Mouse (Mus musculus) MEL (cell line): ENCODE data around the gene Imp4. TPM values are rescaled to one million over a fixed set of nuclear protein-coding genes. Genes with fewer than 3 reads are reported as not detected.

Source experiments
- DNase-seq: peaks from one replicate; pipeline ENCODE4 v3.0.0; 2011; ENCODE audit warnings: low read depth, low spot score
- H3K27ac ChIP-seq: 2 replicates; pipeline ENCODE4 v1.5.1; 2012; ENCODE audit warnings: low read depth, mild to moderate bottlenecking, control low read depth, low read length, moderate library complexity; ENCODE audit not compliant: control insufficient read depth
- H3K27me3 ChIP-seq, 2 experiments: fragments of 150-350 bp in 1 of 2; sonication (generic) in 1 of 2; 2 replicates each; pipeline ENCODE4 v1.6.1; 2012; ENCODE audit warnings: low read length in 2 of 2, mild to moderate bottlenecking in 2 of 2, improper control_type of control experiment in 1 of 2, moderate library complexity in 1 of 2; ENCODE audit not compliant: insufficient read depth in 2 of 2, control insufficient read depth in 1 of 2
- H3K36me3 ChIP-seq, 2 experiments: 2 replicates each; pipeline ENCODE4 v1.6.1; 2012 to 2014; ENCODE audit warnings: low read length in 2 of 2, improper control_type of control experiment in 1 of 2, inconsistent platforms in 1 of 2, mild to moderate bottlenecking in 1 of 2; ENCODE audit not compliant: insufficient read depth in 2 of 2, control insufficient read depth in 1 of 2
- H3K4me1 ChIP-seq, 2 experiments: fragments of 150-350 bp in 1 of 2; sonication (generic) in 1 of 2; 2 replicates each; pipeline ENCODE4 v1.6.1; 2012; ENCODE audit warnings: low read length in 2 of 2, improper control_type of control experiment in 1 of 2, mild to moderate bottlenecking in 1 of 2; ENCODE audit not compliant: insufficient read depth in 2 of 2, control insufficient read depth in 1 of 2
- H3K4me3 ChIP-seq, 2 experiments: fragments of 150-350 bp in 1 of 2; sonication (generic) in 1 of 2; 2 replicates each; pipeline ENCODE4 v1.5.1; 2012; ENCODE audit warnings: low read depth in 2 of 2, low read length in 2 of 2, mild to moderate bottlenecking in 2 of 2, moderate library complexity in 2 of 2, control low read depth in 1 of 2, improper control_type of control experiment in 1 of 2; ENCODE audit not compliant: control insufficient read depth in 1 of 2, insufficient read depth in 1 of 2
- H3K79me2 ChIP-seq: 2 replicates; pipeline ENCODE4 v1.6.1; 2012; ENCODE audit warnings: mild to moderate bottlenecking, low read length, moderate library complexity; ENCODE audit not compliant: control insufficient read depth, poor library complexity, insufficient read depth
- H3K9ac ChIP-seq: 2 replicates; pipeline ENCODE4 v1.6.1; 2012; ENCODE audit warnings: low read depth, mild to moderate bottlenecking, control low read depth, low read length, moderate library complexity; ENCODE audit not compliant: control insufficient read depth, poor library complexity, severe bottlenecking
- H3K9me3 ChIP-seq: fragments of 150-350 bp; sonication (generic); replicated peaks from 2 replicates; pipeline ENCODE4 v1.6.1; 2012; ENCODE audit warnings: mild to moderate bottlenecking, low read length, improper control_type of control experiment, moderate library complexity; ENCODE audit not compliant: insufficient read depth
- CHD1 ChIP-seq: IDR thresholded peaks from 2 replicates; pipeline ENCODE4 v1.6.1; 2012; ENCODE audit warnings: low read depth, mild to moderate bottlenecking, inconsistent platforms, low read length, improper control_type of control experiment
- ELF1 ChIP-seq: IDR thresholded peaks from 2 replicates; pipeline ENCODE4 v1.6.1; 2014; ENCODE audit warnings: low read depth, mild to moderate bottlenecking, inconsistent platforms, low read length, improper control_type of control experiment, moderate library complexity
- EP300 ChIP-seq, 2 experiments: IDR thresholded peaks; 2 replicates each; pipeline ENCODE4 v1.6.1; 2011; ENCODE audit warnings: improper control_type of control experiment in 2 of 2, low read length in 2 of 2, low read depth in 1 of 2, mild to moderate bottlenecking in 1 of 2
- ETS1 ChIP-seq: IDR thresholded peaks from 2 replicates; pipeline ENCODE4 v1.6.1; 2012; ENCODE audit warnings: low read depth, mild to moderate bottlenecking, inconsistent platforms, low read length, improper control_type of control experiment, moderate library complexity
- GABPA ChIP-seq: IDR thresholded peaks from 2 replicates; pipeline ENCODE4 v1.6.1; 2012; ENCODE audit warnings: low read depth, mild to moderate bottlenecking, inconsistent platforms, low read length, improper control_type of control experiment, moderate library complexity
- GATA1 ChIP-seq: IDR thresholded peaks from 2 replicates; pipeline ENCODE4 v1.6.1; 2011; ENCODE audit warnings: low read depth, low read length, improper control_type of control experiment
- JUND ChIP-seq: IDR thresholded peaks from 2 replicates; pipeline ENCODE4 v1.6.1; 2011; ENCODE audit warnings: low read depth, mild to moderate bottlenecking, improper control_type of control experiment, low read length
- MAX ChIP-seq: IDR thresholded peaks from 2 replicates; pipeline ENCODE4 v1.6.1; 2011; ENCODE audit warnings: low read length, improper control_type of control experiment
- MXI1 ChIP-seq: IDR thresholded peaks from 2 replicates; pipeline ENCODE4 v1.6.1; 2011; ENCODE audit warnings: mild to moderate bottlenecking, low read depth, low read length, improper control_type of control experiment
- POLR2A ChIP-seq, 2 experiments: IDR thresholded peaks; 2 replicates each; pipeline ENCODE4 v1.6.1; 2011 to 2012; ENCODE audit warnings: low read length in 2 of 2, mild to moderate bottlenecking in 2 of 2, control low read depth in 1 of 2, improper control_type of control experiment in 1 of 2, low read depth in 1 of 2, moderate library complexity in 1 of 2; ENCODE audit not compliant: control insufficient read depth in 1 of 2, insufficient read depth in 1 of 2, poor library complexity in 1 of 2
- POLR2AphosphoS2 ChIP-seq: IDR thresholded peaks from 2 replicates; pipeline ENCODE4 v1.6.1; 2011; ENCODE audit warnings: low read length, improper control_type of control experiment
- POLR2AphosphoS5 ChIP-seq: IDR thresholded peaks from 2 replicates; pipeline ENCODE4 v1.6.1; 2012; ENCODE audit warnings: low read depth, borderline replicate concordance, mild to moderate bottlenecking, inconsistent platforms, low read length, moderate library complexity, mixed read lengths
- SIN3A ChIP-seq: IDR thresholded peaks from 2 replicates; pipeline ENCODE4 v1.6.1; 2012; ENCODE audit warnings: low read length, improper control_type of control experiment, inconsistent platforms
- SMC3 ChIP-seq: IDR thresholded peaks from 2 replicates; pipeline ENCODE4 v1.6.1; 2011; ENCODE audit warnings: low read depth, low read length, improper control_type of control experiment
- TAL1 ChIP-seq: IDR thresholded peaks from 2 replicates; pipeline ENCODE4 v1.6.1; 2012; ENCODE audit warnings: mild to moderate bottlenecking, inconsistent platforms, low read length, moderate library complexity, mixed read lengths
- USF2 ChIP-seq, 2 experiments: IDR thresholded peaks; 2 replicates each; pipeline ENCODE4 v1.6.1; 2011 to 2012; ENCODE audit warnings: improper control_type of control experiment in 2 of 2, low read length in 2 of 2, borderline replicate concordance in 1 of 2, inconsistent platforms in 1 of 2, low read depth in 1 of 2, mild to moderate bottlenecking in 1 of 2; ENCODE audit not compliant: insufficient read depth in 1 of 2
- ZKSCAN1 ChIP-seq: IDR thresholded peaks from 2 replicates; pipeline ENCODE4 v1.6.1; 2012; ENCODE audit warnings: low read depth, mild to moderate bottlenecking, inconsistent platforms, low read length, improper control_type of control experiment, moderate library complexity
- polyA plus RNA-seq, 2 experiments: library from polyadenylated mRNA; stranded (reverse) in 1 of 2; unstranded in 1 of 2; fragments of >175 nt in 1 of 2; fragments of >200 nt in 1 of 2; gene quantifications; 2 replicates each; pipeline versions ENCODE4 v1.2.1 to v1.2.4; 2012; ENCODE audit warnings: low replicate concordance in 2 of 2, low read depth in 1 of 2; ENCODE audit not compliant: insufficient read length in 2 of 2, insufficient read depth in 1 of 2, missing spikeins in 1 of 2
- total RNA-seq: library from RNA; depleted of rRNA; stranded (reverse); fragments of 300-350 nt; gene quantifications from 2 replicates; pipeline ENCODE4 v1.2.3, GENCODE M21; 2012

Gene Imp4
- total and polyA plus RNA-seq, 3 experiments = 57.8 to 204 (median 125) TPM

GRCm38 (mm10) chr1:34399182-34399953 is 40.3 kb upstream of the Imp4 start:
- no peaks in the 10 kb centered on the region for H3K27me3 ChIP-seq
- H3K9me3 ChIP-seq = no peaks in the 10 kb centered on the region
- no peaks in the 10 kb centered on the region for H3K36me3 ChIP-seq
- no peak for DNase-seq
- H3K4me3 ChIP-seq = no peak overlapping the region
- H3K79me2 ChIP-seq = no peaks in the 10 kb centered on the region
- no peaks in the 10 kb centered on the region for H3K4me1 ChIP-seq
- TF ChIP-seq POLR2AphosphoS5 (no peak), CHD1 (no peak), MAX (no peak), POLR2A (IDR thresholded peaks at IDR 0.05; ENCODE audit: control insufficient read depth in 1 of 2, insufficient read depth in 1 of 2, low read depth in 1 of 2, low read length in 2 of 2, poor library complexity in 1 of 2) (no peak), EP300 (IDR thresholded peaks at IDR 0.05; ENCODE audit: low read depth in 1 of 2, low read length in 2 of 2) (no peak), ETS1 (no peak)
- TF ChIP-seq, all 39 proteins: peak for 0
- H3K9ac ChIP-seq = no peak overlapping the region
- H3K27ac ChIP-seq = no peak overlapping the region

GRCm38 (mm10) chr1:34428466-34428865 is 11.2 kb upstream of the Imp4 start:
- DNase-seq = no peak
- Histone ChIP-seq H3K9ac (no peak overlapping the region), H3K9me3 (no peaks in the 10 kb centered on the region), H3K27me3 (peaks cover 0 to 2% of the 10 kb centered on the region in 2 experiments; a peak in 1 of 4 replicates), H3K36me3 (no peaks in the 10 kb centered on the region), H3K4me1 (no peaks in the 10 kb centered on the region), H3K79me2 (no peaks in the 10 kb centered on the region)
- TF ChIP-seq ETS1 (no peak), POLR2AphosphoS2 (no peak), GABPA (no peak), MXI1 (no peak)
- TF ChIP-seq, all 39 proteins: peak for 0
- no peak overlapping the region for H3K4me3 ChIP-seq
- H3K27ac ChIP-seq = no peak overlapping the region

DNA sequence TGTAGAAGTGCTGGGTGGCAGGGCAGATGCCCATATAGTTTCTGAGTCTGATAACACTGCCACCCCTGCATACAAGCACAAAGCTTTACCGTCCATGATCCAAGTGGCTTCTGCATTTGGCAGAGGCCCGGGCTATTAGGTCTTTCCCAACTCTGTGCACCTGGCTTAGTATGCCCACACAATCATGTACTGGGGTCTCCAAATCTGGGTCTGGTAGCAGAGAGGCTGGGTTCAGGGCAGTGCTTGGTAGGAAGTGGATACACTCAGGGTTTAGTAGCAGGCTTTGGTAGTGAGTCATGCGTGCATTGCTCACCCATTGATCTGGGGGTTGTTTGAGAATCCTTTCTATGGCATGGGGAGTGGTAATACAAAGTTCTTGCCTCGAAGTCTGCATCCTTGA is 10.4 kb upstream of the Imp4 start:
- TF ChIP-seq USF2 (IDR thresholded peaks at IDR 0.05; ENCODE audit: borderline replicate concordance in 1 of 2, insufficient read depth in 1 of 2, low read depth in 1 of 2, low read length in 2 of 2) (no peak), SMC3 (no peak), GATA1 (no peak), ZKSCAN1 (no peak), JUND (no peak), TAL1 (no peak), ELF1 (no peak), SIN3A (no peak)
- H3K4me3 ChIP-seq = no peak overlapping the region
- H3K36me3 ChIP-seq = no peaks in the 10 kb centered on the region
- no peaks in the 10 kb centered on the region for H3K79me2 ChIP-seq
- H3K27me3 ChIP-seq = peaks cover 0 to 2% of the 10 kb centered on the region in 2 experiments; a peak in 1 of 4 replicates
- H3K4me1 ChIP-seq = no peaks in the 10 kb centered on the region
- H3K9me3 ChIP-seq = no peaks in the 10 kb centered on the region
- no peak overlapping the region for H3K9ac ChIP-seq
- no peak overlapping the region for H3K27ac ChIP-seq
- no peak for DNase-seq
